Mouse (Mus musculus) gastrocnemius, postnatal 14 days (tissue): ENCODE data around the gene Gm36245. TPM values are rescaled to one million over a fixed set of nuclear protein-coding genes. Genes with fewer than 3 reads are reported as not detected.
"Not testable (repeated sequence)": the region's sequence is repeated elsewhere in the genome, so short reads cannot be mapped to it uniquely, and the experiment has no call there.

Experiments used
- DNase-seq: peaks from one replicate; pipeline ENCODE4 v3.0.0; 2021; ENCODE audit warnings: mixed read lengths
- intact Hi-C: fragments of 180-260 bp; cut with DNase I; formaldehyde crosslinking; loops from one replicate; pipeline ENCODE4 v1.15.1; 2025; ENCODE audit warnings: low total_unique reads
- long read RNA-seq, 2 experiments: library from polyadenylated mRNA; stranded (forward); transcript quantifications; one replicate each; pipeline ENCODE4 v2.0.0; 2021
- total RNA-seq, 2 experiments: library from RNA; stranded (reverse); gene quantifications; 2 replicates each; pipeline ENCODE4 v1.2.3; 2021

Gm36245 gene
- total RNA-seq: not detected
- long read RNA-seq, experiment 1: 0 reads
- long read RNA-seq, experiment 2: 0 reads

- intact Hi-C loops: no loop called here
- DNase-seq: no peak
These were observed at the start of gene Gm36245 for GRCm38 (mm10) chr15:77598958-77599357. Gm36245 (plus strand) TSS chr15:77599258.

GRCm38 (mm10) chr15:77561792-77562191 is 37.3 kb upstream of the Gm36245 start, which contains the start of gene 1700025B11Rik:
1700025B11Rik (minus strand) TSS chr15:77561892.
- no peak for DNase-seq
- intact Hi-C loops: no loop called here

DNA sequence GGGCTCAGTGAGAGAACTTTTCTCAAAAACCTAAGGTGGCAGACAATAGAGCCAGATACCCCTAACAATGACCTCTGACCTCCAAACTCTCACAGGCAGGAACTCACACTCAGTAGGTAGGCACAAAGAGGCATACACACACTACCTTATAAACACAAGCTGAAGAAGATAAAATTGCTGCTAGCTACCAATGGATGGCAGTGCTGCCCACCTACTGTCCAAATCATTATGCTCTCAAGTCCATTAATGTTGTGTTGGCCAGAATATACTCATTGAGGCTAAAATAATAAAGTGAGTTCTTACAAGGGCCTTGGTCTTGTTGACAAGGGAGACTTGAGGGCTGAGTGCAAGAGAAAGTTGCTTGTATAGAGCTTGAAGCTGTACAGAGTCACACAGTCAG is 35.8 kb upstream of the Gm36245 start:
- no peak for DNase-seq
- intact Hi-C loops: no loop called here

GRCm38 (mm10) chr15:77578801-77579200 is 20.3 kb upstream of the Gm36245 start:
- no peak for DNase-seq
- intact Hi-C loops: no loop called here

- DNase-seq: no peak
- intact Hi-C loops: no loop called here
These were observed 19.7 kb upstream of the Gm36245 start for GRCm38 (mm10) chr15:77579311-77579710.

DNA sequence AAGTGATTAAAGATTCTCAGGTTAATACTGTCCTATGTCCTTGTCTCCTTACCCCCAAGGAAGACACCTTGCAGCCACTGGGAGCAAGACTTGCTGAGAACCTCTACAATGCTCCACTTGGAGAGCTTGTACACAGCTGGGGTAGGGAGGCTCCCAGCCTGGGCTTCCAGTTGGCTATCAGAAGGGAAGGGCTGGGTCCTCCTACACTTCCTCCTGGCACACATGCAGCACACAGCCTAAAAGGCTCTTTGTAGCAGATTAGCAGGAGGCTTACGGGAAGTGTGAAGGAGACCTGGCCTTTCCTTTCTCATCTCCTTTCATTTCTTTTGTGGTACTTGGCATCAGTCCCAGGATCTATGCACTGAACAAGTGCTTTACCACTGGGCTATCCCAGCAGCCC is 17.4 kb upstream of the Gm36245 start:
- intact Hi-C loops: no loop called here
- DNase-seq: peak; percentile 64

- peak; percentile 31 for DNase-seq
- intact Hi-C loops: no loop called here
These were observed 12.0 kb upstream of the Gm36245 start for GRCm38 (mm10) chr15:77587026-77587425.

DNA sequence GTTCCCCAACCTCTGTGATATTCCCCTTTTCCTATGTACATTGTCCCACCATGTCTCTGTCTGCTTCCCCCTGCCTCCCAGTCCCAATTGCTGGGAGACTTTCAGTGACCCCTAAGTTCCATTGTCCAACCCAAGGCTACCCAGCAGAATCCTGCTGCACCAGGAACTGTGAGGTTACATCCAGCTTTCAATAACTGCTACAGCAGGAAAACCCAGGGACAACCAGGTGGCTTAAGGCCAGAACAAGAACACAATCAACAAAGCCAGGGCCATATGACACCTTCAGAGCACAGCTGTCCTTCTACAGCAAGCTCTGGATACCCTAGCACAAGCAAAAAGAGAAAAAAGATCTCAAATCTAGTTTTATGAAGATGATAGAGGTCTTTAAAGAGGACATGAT is 10.1 kb upstream of the Gm36245 start:
- intact Hi-C loops: no loop called here
- DNase-seq: no peak

- intact Hi-C loops: no loop called here
- DNase-seq: no peak
These were observed 8.2 kb upstream of the Gm36245 start for GRCm38 (mm10) chr15:77590881-77591280.

DNA sequence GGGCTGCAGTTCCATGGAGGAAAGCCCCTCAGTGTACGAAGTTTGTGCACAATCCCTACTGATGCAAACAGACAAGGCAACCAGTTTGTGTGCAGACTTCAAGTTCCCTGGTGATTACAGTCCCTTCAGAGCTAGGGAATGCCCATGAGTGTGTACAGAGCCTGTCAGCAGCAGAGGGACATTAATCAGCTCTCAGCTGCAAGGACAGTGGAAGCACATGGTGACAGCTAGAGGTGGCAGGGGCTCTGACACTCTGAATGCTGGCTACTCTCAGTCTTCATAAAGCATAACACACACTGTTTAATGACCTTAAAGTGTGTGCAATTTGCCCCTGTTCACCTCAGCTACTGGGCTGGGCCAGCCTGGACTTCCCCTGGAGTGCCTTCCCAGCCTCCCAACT is 5.5 kb upstream of the Gm36245 start:
- intact Hi-C loops: no loop called here
- no peak for DNase-seq

DNA sequence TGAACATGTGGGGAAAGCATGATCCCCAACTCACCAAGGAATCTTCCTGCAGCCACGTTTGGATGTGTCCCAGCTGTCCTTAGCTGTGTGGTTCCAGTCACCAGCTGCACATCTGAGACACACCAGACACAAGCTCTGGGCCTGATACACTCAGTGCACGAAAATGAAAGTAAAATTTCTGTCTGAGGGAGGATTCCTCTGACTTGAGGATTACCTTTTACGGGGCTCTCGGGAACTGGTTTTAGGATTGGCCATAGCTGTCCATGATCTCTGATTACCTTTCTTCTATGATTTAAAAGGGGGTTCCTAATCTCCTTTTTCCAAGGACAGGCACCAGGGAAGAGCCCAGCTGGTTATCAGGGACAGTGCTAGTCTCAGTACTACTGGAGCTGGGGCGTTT is 3.1 kb upstream of the Gm36245 start, which contains the start of gene Apol10b:
Gene Apol10b, minus strand, starts transcription at position 165 of the 400 bp plus-strand sequence.
- intact Hi-C loops: no loop called here
- DNase-seq: no peak

DNA sequence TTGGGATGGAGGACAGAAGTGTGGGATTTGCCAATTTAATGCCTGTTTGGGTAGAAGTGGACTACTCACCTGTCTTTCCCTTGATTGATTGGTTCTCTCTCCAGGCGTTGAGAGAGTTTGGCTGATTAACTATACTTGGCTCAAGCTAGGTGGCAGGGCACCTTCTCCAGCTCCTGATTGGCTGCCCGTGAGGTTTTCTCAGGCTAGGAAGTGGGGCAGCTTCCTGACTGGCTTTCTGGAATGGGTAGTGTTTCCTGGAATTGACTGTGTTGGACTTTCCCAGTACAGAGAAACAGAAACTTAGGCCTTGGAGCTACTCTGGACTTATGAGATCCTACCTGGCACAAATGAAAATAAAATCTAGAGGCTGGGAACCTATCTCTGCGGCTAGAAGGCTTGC is 629 bp upstream of the Gm36245 start:
- no peak for DNase-seq
- intact Hi-C loops: no loop called here

- intact Hi-C loops: no loop called here
- no peak for DNase-seq
These were observed 7.0 kb downstream of the Gm36245 start for GRCm38 (mm10) chr15:77606069-77606468.

- intact Hi-C loops: no loop called here
- DNase-seq: no peak
These were observed 25.7 kb downstream of the Gm36245 start for GRCm38 (mm10) chr15:77624710-77625109.

- intact Hi-C loops, DNase-seq: not testable (repeated sequence)
These were observed 27.4 kb downstream of the Gm36245 start for GRCm38 (mm10) chr15:77626471-77626870.

GRCm38 (mm10) chr15:77628647-77629046 is 29.6 kb downstream of the Gm36245 start:
- intact Hi-C loops, DNase-seq: not testable (repeated sequence)

- DNase-seq: not testable (repeated sequence)
These were observed 30.8 kb downstream of the Gm36245 start for GRCm38 (mm10) chr15:77629822-77630221.

DNA sequence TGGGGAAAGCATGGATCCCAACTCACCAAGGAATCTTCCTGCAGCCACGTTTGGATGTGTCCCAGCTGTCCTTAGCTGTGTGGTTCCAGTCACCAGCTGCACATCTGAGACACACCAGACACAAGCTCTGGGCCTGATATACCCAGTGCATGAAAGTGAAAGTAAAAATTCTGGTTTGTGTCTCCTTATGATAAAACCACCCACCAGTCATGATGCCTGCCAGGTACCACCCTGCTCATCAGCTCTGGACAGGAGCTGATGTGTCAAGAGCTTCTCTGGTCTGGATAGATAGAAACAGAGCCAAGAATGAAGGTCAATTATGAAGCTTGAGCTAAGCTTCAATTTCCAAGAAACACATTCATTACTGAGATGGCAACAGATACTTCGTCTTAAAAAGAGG is 44.1 kb downstream of the Gm36245 start, which contains the start of gene Apol11b:
Gene Apol11b, minus strand, starts transcription at position 111 of the 400 bp plus-strand sequence.
- DNase-seq, intact Hi-C loops: not testable (repeated sequence)

More at GRCm38 (mm10) chr15:77629822-77630221, 30.8 kb downstream of the Gm36245 start:
- intact Hi-C loops: loop anchor here (2.0 kb wide), 1 partner anchor 107 kb away; no protein-coding TSS in a partner anchor

GRCm38 (mm10) chr15:77651143-77651542 is 52.1 kb downstream of the Gm36245 start:
- DNase-seq, intact Hi-C loops: not testable (repeated sequence)
